Mouse (Mus musculus): ENCODE measurements around the gene Gsap.
A peak's percentile ranks its signal among the peaks of the same experiment; 100 is the strongest.
"Not testable (repeated sequence)": the region's sequence is repeated elsewhere in the genome, so short reads cannot be mapped to it uniquely, and the experiment has no call there.

The Gsap gene

DNA sequence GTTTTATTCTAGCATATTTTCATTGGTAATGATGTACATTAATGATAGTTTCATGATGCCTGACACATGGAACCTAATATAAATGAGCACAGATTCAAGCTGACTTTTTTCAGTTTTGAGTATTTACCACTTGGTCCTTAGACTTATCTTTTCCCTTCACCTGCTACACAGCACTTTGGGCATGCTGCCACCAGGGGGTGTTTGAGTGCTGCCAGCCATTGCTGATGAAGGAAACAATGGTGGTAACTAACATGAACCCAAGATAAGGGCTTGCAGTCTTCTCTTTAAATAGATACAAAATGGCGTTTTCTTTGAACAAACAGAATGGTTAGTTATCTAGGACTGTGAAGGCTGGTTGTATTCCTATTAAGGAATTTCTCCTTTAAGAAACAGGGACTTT, 140.4 kb downstream of the Gsap start:
- peak; percentile 92 for DNase-seq (ENCODE audit: low read depth, low spot score)

DNA sequence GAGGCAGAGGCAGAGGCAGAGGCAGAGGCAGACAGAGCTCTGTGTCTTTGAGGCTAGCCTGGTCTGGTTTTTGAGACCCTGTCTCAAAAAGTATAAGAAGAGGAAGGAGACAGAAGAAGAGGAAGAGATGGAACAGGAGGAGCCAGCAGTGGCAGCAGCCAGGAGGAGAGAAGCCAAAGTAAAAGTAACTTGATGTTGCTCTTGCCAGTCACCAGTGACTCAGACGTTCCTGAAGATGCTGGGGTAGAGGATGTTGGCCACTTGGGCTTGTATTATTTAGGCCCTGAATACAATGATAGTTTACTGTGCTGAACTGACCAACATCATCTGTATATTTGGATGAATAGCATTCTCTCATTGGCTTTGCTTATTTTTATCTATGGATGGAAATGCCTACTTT, 142.5 kb downstream of the Gsap start:
- DNase-seq (ENCODE audit: low read depth, low spot score) = no peak

GRCm38 (mm10) chr5:21329672-21330665, 143.9 kb downstream of the Gsap start:
- DNase-seq (ENCODE audit: low read depth, low spot score) = no peak

- DNase-seq (ENCODE audit: low read depth, low spot score) = no peak
These were observed 145.6 kb downstream of the Gsap start for GRCm38 (mm10) chr5:21331656-21332055.

DNA sequence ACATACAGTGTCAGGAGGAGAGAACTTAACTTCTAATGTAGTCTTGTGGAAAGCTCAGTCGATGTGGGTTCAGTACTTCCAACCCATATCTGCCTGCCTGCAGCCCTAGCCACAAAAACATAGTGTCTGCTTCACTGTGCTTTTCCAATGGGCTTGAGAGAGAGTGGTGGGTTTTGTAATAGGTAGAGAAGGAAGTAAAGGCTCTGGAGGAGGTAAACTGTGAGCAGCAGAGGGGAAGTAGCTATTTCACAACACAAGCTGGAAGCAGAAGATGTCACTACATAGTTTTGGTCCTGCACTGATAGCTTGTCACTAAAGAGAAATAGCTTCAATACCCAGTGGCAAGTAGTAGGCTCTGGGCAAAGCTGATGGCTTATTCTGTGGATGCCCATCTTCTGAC, 146.1 kb downstream of the Gsap start:
- DNase-seq (ENCODE audit: low read depth, low spot score) = no peak

DNA sequence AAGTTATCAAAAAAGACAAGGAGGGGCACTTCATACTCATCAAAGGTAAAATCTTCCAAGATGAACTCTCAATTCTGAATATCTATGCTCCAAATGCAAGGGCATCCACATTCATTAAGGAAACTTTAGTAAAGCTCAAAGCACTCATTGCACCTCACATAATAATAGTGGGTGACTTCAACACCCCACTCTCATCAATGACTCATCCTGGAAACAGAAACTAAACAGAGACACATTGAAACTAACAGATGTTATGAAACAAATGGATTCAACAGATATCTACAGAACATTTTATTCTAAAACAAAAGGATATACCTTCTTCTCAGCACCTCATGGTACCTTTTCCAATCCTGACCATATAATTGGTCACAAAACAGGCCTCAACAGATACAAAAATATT, 156.2 kb downstream of the Gsap start:
- DNase-seq (ENCODE audit: low read depth, low spot score) = not testable (repeated sequence)

DNA sequence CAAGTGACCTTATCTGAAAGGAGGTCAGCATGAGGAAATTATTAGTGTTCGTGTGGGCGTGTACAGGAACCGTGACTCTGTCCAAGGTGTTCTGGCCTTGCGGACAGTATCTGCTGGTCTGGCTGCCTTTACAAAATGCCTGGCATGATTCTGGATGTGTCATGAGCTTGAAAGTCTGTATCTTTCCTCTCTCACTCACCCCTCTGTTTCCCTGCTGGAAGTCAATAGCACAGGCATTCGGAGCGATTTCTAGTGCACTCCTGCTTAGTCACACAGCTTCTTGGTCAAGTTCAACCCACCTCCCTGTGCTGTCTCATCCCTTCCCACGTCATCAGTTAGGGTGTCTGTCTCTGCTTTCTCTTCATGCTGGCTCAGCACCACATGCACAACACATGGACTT, 162.3 kb downstream of the Gsap start:
- no peak for DNase-seq (ENCODE audit: low read depth, low spot score)

DNA sequence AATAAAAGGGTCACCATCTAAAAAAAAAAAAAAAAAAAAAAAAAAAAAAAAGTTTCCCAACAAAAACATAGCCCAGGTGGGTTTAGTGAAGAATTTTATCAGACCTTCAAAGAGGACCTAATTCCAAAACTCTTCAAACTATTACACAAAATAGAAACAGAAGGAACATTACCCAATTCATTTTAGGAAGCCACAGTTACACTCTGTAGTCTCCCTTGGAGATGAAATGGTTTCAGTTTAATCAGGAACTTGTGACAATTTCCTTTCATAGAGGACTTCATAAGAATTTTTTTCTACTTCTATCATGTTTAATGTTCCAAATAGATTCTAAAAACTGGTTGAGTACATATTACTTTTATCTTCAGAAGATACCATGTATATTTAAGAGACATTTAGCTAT, 165.6 kb downstream of the Gsap start:
- no peak for DNase-seq (ENCODE audit: low read depth, low spot score)

DNA sequence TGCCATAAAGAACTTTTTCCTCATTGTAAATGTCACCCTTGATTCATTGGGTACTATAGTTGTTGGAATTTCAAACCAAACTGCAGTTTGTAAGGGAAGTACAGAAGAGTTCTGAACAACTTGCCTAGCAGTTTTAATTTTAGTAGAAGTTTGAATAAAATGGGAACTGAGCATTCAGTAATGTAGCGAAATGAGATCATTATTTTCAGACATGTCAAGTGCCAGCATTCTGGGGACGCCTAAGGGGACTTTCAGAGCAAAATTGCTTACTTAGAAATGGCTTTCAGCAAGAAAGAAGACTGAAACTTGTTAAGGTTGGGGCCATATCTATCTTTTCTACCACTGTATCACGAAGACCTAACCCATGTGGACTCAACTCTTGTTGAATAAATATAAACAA, 172.6 kb downstream of the Gsap start:
- DNase-seq (ENCODE audit: low read depth, low spot score) = no peak

- DNase-seq (ENCODE audit: low read depth, low spot score) = no peak
These were observed 177.3 kb downstream of the Gsap start for GRCm38 (mm10) chr5:21363343-21363742.
